Mouse (Mus musculus) urinary bladder, postnatal 14 days (tissue): ENCODE results near the gene Zfp296.

Source experiments
- DNase-seq: peaks from one replicate; pipeline ENCODE4 v3.0.0; 2021; ENCODE audit warnings: low spot score

Zfp296 gene

DNA sequence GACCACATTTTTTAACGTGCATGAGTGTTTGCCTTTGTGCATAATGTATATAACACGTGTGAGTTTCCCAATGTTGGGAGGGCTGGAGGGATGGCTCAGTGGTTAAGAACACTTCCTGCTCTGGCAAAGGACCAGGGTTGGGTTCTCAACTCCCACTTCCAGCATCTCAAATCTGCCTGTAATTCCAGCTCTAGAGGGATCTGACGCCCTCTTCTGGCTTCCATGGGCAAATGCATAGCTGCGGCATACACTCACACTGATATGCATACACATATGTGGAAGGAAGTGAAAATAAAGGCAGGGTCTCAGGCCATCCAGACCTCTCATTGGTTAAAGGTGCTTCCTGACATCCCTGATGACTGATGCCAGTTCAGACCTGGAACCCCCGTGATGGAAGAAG lies 30.2 kb downstream of the Zfp296 start:
- no peak for DNase-seq

DNA sequence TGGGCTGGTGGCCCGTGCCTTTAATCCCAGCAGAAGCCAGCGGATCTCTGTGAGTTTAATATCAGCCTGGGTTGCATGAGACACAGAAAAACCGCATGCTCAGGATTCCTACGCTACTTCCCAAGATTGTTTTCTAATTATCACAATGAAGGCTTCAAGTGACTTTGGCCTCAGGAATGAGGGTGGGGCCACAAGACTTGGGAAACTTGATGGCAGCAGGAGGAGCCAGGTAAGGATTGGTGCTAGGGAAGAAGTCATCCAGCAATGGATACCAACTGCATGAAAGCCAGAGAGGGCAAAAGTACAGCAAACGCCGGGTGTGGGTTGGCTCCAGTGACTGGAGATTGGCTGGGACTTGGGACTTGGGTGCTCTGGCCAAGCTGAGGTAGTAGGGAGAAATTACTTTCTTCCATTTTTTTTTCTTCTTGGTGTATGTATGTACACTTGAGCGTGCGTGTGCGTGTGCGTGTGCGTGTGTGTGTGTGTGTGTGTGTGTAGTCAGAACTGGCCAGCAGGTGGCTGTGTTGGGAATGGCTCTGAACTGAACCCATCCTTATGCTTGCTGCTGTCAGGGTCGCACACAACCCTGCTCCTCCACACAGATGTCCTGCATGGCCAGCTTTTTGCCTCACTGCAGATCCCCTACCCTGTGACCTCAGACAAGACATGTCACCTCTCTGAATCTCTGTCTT lies 32.7 kb downstream of the Zfp296 start:
- DNase-seq = no peak

DNA sequence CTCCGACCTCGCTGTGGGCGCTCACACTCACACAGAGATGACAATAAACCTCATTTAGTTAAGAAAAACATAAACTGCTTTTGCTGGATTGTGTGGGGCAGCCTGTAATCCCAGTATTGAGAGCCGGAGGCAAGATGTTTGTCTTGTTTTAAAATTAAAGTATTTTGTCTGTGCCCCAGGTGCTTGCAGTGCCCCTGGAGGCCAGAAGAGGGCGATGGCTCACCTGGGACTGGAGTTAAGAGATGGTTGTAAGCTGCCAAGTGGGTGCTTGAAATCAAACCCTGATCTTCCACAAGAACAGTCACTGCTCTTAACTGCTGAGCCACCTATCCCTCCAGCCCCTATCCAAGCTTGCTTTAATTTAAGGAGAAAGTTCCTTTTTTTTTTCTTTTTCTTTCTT lies 33.9 kb downstream of the Zfp296 start:
- DNase-seq = no peak

DNA sequence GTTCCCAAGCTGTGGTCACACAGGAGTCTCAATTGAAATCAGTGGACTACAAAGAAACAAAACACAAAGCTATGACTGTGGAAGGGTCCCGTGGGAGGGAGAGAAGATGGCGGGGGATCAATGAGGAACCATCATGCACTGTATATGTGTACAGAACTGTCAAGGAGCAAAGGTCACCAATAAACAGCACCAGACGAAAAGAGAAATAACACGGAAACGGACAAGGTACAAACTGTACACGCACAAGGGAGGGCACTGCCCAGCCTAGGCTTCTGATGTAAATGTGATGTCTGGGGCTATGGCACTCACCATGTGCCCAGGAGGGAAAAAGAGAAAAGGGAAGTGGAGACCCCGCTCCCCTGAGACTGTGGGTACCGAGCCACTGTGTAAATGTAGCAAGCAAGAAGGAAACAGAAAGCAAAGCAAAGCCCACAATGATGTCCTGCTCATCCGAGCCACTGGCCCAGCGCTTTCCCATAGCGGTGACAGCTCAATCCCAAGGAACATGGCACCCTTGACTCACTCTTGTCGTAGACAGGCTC lies 38.0 kb downstream of the Zfp296 start:
- DNase-seq = no peak

DNA sequence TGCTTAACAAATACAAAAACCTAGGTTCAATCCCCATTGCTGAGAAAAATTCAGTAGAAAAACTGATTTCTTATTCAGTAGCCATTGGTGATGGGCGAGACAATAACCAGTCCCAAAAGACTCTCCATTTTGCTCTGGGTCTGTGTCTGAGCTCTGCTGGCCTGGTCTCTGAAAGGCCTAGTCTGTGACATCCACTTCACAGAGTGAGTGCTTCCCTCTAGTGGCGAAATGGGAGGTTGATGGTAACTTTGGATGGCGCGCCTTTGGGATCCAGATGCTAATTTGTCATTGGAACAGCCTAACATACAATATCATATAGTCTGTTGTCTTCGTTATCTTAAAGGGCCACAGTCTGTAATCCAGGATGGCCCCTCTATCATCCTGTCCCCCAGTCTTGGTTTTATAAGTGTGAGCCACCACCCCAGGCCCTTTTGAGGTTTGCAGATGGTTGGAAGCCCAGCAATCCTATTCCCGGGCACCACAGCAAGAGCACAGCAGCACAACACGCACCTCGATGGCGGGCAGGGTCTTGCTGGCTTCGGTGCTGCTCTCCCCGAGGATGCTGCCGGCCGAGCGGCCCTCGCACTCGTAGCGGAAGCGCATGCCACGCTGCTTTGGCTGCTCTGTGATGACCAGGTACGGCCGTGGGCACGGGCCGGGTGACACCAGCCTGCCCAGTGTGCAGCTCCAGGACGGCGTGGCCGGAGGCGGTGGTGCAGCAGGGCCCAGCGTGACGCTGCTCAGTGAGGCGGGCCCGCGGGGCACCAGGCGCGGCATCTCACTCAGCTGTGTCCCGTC lies 42.1 kb downstream of the Zfp296 start:
- DNase-seq = peak; percentile 81

DNA sequence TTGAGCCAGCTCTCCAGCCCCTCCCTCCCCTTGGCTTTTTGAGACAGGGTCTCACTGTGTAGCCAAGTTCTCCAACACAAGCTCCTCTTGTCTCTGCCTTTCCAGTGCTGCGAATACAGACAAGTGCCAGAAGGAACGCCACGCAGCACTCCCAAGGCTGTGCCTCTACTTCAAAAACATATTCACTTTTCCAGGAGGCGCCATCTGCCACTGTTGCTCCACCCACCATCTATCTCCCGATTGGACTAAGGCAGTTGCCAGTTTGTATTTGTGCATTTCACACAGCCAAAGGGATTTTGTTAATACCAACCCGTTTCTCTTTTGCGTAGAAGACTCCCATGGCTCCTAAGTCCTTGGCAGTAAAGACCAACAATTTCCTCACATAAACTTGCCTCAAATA lies 43.7 kb downstream of the Zfp296 start:
- DNase-seq = no peak

DNA sequence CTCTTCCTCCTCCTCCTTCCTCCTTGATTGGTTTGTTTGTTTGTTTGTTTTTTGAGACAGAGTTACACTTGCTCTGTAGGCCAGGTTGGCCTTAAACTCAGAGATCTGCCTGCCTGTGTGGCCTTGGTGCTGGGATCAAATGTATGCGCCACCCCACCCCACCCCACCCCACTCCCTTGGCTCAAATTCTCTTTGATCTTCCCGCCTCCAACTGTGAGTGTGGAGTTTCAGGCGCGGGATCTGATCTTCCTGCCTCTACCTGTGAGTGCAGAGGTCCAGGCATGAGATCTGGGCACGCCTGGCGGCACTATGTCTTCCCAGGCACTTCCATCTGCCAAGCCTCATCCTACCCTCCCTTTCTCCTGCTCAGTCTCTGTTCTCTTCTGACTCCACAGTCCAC lies 45.2 kb downstream of the Zfp296 start:
- DNase-seq = no peak

DNA sequence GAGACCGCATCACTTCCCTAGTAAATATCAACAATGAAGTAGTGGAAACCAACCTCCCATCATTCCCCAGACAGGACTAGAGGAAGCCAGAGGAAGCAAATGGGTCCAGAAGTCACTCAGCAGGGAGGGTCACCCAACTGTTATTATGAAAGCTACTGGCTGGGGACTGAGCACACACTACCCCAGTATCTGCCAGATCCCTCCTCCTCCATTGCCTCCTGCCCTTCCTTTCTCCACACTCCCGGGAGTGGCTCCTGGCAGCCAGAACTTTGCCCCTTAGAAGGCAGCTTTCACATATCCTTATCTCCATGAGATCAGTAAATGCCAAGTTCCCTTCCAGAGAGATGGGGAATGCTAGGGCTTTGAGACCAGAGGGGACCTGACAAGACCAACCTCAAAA lies 46.3 kb downstream of the Zfp296 start:
- no peak for DNase-seq

DNA sequence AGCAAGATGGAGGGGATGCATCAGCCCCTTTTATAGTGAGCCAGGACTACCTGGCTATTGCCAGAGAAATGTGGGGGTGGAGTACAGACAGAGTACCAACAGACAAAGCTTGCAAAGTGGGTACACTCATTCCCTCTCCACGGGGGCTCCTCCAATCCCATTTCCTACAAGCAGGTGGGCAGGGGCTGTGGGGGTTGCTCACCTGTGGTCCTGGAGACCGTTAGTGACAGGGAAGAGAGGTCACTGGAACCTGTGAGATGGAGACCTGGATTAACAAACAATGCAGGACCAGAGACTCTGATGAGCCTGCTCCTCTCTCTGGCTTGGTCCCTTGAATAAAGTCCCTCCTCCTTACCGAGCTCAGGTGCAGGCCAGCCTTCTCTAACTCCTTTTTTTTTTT lies 50.6 kb downstream of the Zfp296 start:
- no peak for DNase-seq

DNA sequence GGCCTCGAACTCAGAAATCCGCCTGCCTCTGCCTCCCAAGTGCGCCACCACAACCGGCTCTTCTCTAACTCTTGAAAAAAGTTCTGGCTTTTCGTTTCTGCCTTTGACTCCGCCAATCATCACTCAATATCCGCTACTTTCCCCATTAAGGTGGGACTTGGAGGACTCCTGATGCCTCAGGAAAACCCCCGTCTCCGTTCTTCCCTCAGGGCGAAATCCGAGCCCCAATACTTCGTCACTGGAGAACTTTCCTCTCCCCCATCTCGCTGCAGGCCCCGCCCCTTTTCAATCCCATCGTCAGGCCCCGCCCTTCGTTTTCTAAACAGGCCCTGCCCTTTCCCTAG lies 51.1 kb downstream of the Zfp296 start:
- no peak for DNase-seq

DNA sequence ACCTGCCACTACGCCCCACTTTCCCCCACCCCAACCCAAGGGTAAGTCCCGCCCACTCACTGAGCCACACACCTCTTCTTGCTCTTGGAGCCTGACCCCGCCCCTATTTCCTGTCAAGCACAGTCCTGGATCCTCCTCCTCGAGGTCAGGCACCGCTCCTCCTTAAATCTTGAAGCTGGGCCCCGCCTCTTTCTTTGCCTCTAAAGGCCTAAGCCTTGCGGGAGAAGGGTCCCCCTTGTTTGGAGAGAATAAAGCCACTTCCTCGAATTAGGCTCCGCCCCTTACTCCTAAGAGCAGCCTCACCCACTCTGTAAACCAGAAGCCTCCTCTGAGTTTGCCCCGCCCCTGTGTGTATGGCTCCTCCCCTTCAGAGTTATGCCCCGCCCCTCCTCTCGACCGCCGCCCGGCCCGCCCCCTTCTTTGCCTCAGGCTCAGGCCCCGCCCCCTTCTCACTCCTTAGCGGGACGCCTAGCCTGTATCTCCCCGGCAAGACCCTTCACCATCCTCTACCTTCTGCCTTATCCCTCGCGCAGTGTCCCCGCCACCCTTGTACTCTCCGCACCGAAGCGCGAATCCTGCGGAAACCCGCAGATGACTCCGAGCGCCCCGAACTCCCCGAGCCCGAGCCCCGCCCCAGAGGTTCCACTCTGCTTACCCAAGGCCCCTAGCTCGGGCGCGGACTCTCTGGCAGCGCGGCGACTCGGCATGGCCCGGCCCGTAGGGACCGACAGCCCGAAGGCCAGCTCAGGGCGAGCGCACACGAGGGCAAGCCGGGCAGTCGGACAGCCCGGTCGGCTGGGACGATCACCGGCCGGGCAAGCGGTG lies 51.7 kb downstream of the Zfp296 start:
- peak; percentile 97 for DNase-seq

DNA sequence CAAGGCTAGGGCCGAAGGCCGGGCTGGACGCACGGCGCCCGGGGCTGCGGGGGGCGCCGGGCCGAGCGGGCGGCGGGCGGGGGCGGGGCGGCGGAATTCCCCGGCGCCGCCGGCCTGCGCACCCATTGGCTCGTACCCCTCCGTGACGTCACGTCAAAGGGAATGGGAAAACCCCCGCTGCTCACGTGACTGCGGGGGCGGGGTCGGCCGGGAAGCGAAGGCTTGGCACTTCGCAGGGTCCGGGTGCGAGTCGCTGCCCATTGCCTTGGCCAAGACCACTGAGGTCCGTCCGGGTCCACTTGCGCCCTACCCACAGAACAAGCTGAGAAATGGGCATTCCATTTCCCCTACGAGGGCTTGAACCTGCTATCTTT lies 52.3 kb downstream of the Zfp296 start, which contains the start of gene Relb:
Relb (minus strand) TSS at position 78 of the 374 bp plus-strand sequence.
- peak; percentile 94 for DNase-seq
